Mouse (Mus musculus) colon, adult 2 months (tissue): ENCODE results near the gene Ucma. TPM values are rescaled to one million over a fixed set of nuclear protein-coding genes. Genes with fewer than 3 reads are reported as not detected.

Source experiments
- polyA plus RNA-seq: library from polyadenylated mRNA; depleted of rRNA; stranded (reverse); fragments of >200 nt; gene quantifications from 2 replicates; pipeline ENCODE4 v1.2.3, GENCODE M21; 2012; rRNA removed

Gene Ucma
- polyA plus RNA-seq: not detected in 2 replicates

DNA sequence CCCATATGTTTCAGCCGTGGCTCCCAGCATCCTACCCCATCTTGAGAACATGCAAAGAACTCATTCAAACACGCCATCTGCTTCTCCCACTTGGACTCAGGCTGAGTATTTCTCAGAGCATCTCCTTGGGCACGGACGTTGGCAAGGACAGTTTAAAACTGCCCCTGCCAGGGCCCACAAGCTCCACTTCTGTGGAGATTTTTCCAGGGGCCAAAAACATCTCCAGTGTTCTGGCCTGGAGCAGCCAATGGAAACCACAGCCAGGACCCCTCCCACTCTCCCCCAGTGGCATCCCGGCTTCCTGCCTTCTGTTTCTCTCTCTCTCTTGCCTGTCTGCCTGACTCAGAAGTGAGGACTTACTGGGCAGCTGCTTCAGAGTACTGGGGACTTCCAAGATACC lies at the start of gene Ucma:
Gene Ucma, plus strand, starts transcription at position 316 of the 400 bp plus-strand sequence.

DNA sequence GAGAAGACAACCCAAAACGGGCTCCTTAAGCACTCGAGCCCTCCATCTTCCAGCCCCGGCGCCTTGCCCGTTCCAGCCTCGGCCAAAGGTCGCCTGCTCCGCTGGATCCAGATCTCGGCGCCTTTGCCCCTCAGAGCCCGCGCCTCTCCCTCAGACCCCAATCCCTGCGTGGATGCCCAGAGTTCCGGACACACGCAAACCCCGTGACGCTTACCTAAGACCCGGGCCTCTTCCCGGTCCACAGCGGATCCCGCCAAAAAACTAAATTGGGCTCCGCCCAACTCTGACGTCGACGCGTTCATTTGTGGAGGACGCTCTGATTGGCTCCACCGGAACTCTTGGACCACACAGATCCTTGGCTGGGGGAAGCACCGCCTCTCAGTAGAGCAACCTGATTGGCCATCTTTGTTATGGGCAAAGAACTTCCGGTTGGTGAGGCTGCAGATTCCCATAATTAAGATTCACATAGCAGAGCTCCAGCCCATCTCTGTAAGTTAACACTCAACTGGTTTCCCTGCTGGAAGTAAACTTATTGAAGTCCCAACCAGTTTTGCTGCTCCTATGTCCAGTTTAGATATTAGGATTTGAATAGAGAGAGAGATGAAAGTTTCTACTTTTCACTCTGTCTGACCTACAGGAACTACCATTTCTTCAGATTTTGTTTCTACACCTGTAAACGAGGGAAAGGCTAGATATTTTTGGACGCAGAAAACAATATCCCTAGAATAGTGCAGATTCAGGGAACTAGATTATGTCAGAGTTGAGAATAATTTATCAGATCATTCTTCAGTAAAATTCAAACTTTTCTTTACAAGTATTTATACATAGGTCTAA lies 36.8 kb downstream of the Ucma start, which contains the start of gene Mcm10:
Gene Mcm10, minus strand, starts transcription at position 301 of the 834 bp plus-strand sequence.

Other genes with a start within 250 kb of the Ucma start
- gene Sephs1, start 94.6 kb upstream of the Ucma start, polyA plus RNA-seq: 10.8 and 11.3 TPM in 2 replicates
- gene Phyh, start 57.1 kb upstream of the Ucma start, polyA plus RNA-seq: 61.0 and 65.1 TPM in 2 replicates
- gene Mcm10, start 36.7 kb downstream of the Ucma start, polyA plus RNA-seq: 3.2 and 4.8 TPM in 2 replicates
- gene Optn, start 87.9 kb downstream of the Ucma start, polyA plus RNA-seq: 7.3 and 7.9 TPM in 2 replicates
- gene Ccdc3, start 161.7 kb downstream of the Ucma start, polyA plus RNA-seq: 25.4 and 25.8 TPM in 2 replicates